In the genomic region with DNA sequence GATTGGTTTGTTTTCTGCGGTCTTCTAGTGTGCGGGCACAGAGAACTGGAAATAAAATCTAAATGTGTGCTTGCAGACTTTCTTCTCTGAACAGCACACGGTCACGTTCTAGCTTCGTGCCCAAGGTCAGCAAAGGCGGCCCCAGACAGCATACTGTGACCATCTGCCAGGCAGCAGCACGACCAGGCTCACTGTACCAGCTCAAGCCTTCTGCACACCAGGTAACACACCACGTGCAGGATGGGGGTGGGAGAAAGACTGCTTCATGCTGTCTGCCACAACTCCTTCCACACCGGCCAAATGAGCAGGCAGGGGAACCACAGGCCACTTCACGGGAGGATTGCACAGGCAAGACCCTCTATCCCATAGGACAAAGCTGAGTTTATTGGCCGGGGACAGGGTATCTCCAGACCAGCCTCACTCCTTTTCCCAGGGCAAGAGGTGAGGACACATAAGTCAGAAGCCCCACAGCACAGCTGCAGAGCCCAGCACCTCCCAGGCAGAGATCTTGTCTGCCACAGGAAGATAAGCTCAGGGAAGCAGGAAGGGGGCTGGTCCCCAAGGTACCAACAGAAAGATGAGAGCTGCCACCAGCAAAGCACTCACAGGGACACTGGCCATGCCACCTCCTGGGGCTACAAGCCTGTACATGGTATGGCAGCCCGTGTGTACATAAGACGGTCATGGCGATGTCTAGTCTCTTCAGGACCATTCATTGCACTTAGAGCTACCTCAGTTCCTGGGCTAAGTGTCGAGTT, we compare ENCODE assay signal across 9 mouse cellular contexts. TPM values are rescaled to one million over a fixed set of nuclear protein-coding genes. Genes with fewer than 3 reads are reported as not detected.
A peak's percentile ranks its signal among the peaks of the same experiment; 100 is the strongest.
DNase-seq lines count a peak whose midpoint lies in the region; ATAC-seq and TF ChIP-seq lines count a peak whose summit lies in the region.
"Had no signal": no experiment of that assay in that cellular context is flagged by ENCODE, and none has a peak within 500 bp of the region (broad histone marks: within the 10 kb centered on the region; RNA-seq: fewer than 3 reads in every experiment).

No protein-coding gene starts in this region.

- H3K4me2 ChIP-seq in hindbrain, embryonic 15.5 days = no peak overlapping the region
- H3K4me2 ChIP-seq in midbrain, embryonic 16.5 days (ENCODE audit: low read length) = no peak overlapping the region
- H3K4me2 ChIP-seq in midbrain, embryonic 13.5 days (replicated peaks) = no peak overlapping the region
- H3K4me2 ChIP-seq in kidney, postnatal 0 days (ENCODE audit: low read length) = no peak overlapping the region

- no peak overlapping the region for H3K4me3 ChIP-seq in hindbrain, embryonic 15.5 days
- H3K4me3 ChIP-seq in hindbrain, embryonic 10.5 days = no peak overlapping the region
- H3K4me3 ChIP-seq in midbrain, embryonic 16.5 days (ENCODE audit: low read depth, low read length) = no peak overlapping the region
- no peak overlapping the region for H3K4me3 ChIP-seq in midbrain, embryonic 13.5 days (replicated peaks)
- no peak overlapping the region for H3K4me3 ChIP-seq in kidney, postnatal 0 days (replicated peaks; ENCODE audit: low read depth, low read length)

- no peak for TF ChIP-seq CTCF in kidney, postnatal 0 days (IDR thresholded peaks at IDR 0.05; ENCODE audit: low read depth)

- DNase-seq in hindbrain, embryonic 10.5 days (ENCODE audit: low spot score) = no peak
- no peak for DNase-seq in kidney, postnatal 0 days (ENCODE audit: low spot score)
- no peak for DNase-seq in adrenal gland, postnatal 36 days
- no peak for DNase-seq in thymus, postnatal 36 days
- DNase-seq in thymus, postnatal 10 days (ENCODE audit: low spot score in 2 of 2) = no peak
- DNase-seq: adrenal gland, adult 8-10 months had no signal

- H3K27me3 ChIP-seq in hindbrain, embryonic 15.5 days = no peaks in the 10 kb centered on the region
- H3K27me3 ChIP-seq in hindbrain, embryonic 10.5 days (ENCODE audit: insufficient read depth, poor library complexity, severe bottlenecking) = no peaks in the 10 kb centered on the region
- H3K27me3 ChIP-seq in midbrain, embryonic 16.5 days (ENCODE audit: control insufficient read depth, insufficient read depth, low read depth, low read length) = no peaks in the 10 kb centered on the region
- no peaks in the 10 kb centered on the region for H3K27me3 ChIP-seq in midbrain, embryonic 13.5 days
- no peaks in the 10 kb centered on the region for H3K27me3 ChIP-seq in kidney, postnatal 0 days (ENCODE audit: insufficient read depth, low read length)

- H3K4me1 ChIP-seq in hindbrain, embryonic 15.5 days (replicated peaks) = peaks cover 26% of the 10 kb centered on the region
- H3K4me1 ChIP-seq in hindbrain, embryonic 10.5 days (replicated peaks) = peaks cover 31% of the 10 kb centered on the region
- H3K4me1 ChIP-seq in midbrain, embryonic 16.5 days (ENCODE audit: control insufficient read depth, insufficient read depth, low read length) = peaks cover 13% of the 10 kb centered on the region
- peaks cover 20% of the 10 kb centered on the region for H3K4me1 ChIP-seq in midbrain, embryonic 13.5 days (replicated peaks)
- H3K4me1 ChIP-seq in kidney, postnatal 0 days (replicated peaks; ENCODE audit: insufficient read depth, low read length) = no peaks in the 10 kb centered on the region

- WGBS in hindbrain, embryonic 15.5 days = 78% methylated on average over 15 of the region's 15 CpGs
- 82% methylated on average over 15 of the region's 15 CpGs for WGBS in hindbrain, embryonic 10.5 days
- WGBS in midbrain, embryonic 16.5 days = 79% methylated on average over 15 of the region's 15 CpGs
- WGBS in midbrain, embryonic 13.5 days = 86% methylated on average over 15 of the region's 15 CpGs
- WGBS in kidney, postnatal 0 days = 67% methylated on average over 15 of the region's 15 CpGs

- peak overlapping the region; percentile 22; the same call in 1 of the 2 replicates for H3K27ac ChIP-seq in hindbrain, embryonic 15.5 days (replicated peaks)
- H3K27ac ChIP-seq in hindbrain, embryonic 10.5 days = no peak overlapping the region
- H3K27ac ChIP-seq in midbrain, embryonic 16.5 days (ENCODE audit: low read length) = no peak overlapping the region
- H3K27ac ChIP-seq in midbrain, embryonic 13.5 days = no peak overlapping the region
- H3K27ac ChIP-seq in kidney, postnatal 0 days = peak overlapping the region; percentile 27

- no peak for ATAC-seq in hindbrain, embryonic 15.5 days (ENCODE audit: low FRiP score, low read depth)
- ATAC-seq in midbrain, embryonic 16.5 days = no peak
- no peak for ATAC-seq in midbrain, embryonic 13.5 days
- ATAC-seq in kidney, postnatal 0 days (replicated peaks; ENCODE audit: low FRiP score, low read depth) = no peak

- no peak overlapping the region for H3K9ac ChIP-seq in hindbrain, embryonic 15.5 days
- H3K9ac ChIP-seq in midbrain, embryonic 16.5 days (ENCODE audit: low read depth, low read length) = peak overlapping the region; percentile 30; the same call in 1 of the 2 replicates
- no peak overlapping the region for H3K9ac ChIP-seq in midbrain, embryonic 13.5 days (replicated peaks)
- H3K9ac ChIP-seq in kidney, postnatal 0 days (ENCODE audit: low read depth, low read length) = no peak overlapping the region

- H3K9me3 ChIP-seq in hindbrain, embryonic 15.5 days = no peaks in the 10 kb centered on the region
- no peaks in the 10 kb centered on the region for H3K9me3 ChIP-seq in hindbrain, embryonic 10.5 days
- H3K9me3 ChIP-seq in midbrain, embryonic 16.5 days (replicated peaks; ENCODE audit: control insufficient read depth, low read length, poor library complexity, severe bottlenecking) = no peaks in the 10 kb centered on the region
- H3K9me3 ChIP-seq in midbrain, embryonic 13.5 days = no peaks in the 10 kb centered on the region
- H3K9me3 ChIP-seq in kidney, postnatal 0 days (replicated peaks; ENCODE audit: low read length) = no peaks in the 10 kb centered on the region

- peaks cover 40% of the 10 kb centered on the region for H3K36me3 ChIP-seq in hindbrain, embryonic 15.5 days
- H3K36me3 ChIP-seq in hindbrain, embryonic 10.5 days = peaks cover 91% of the 10 kb centered on the region
- H3K36me3 ChIP-seq in midbrain, embryonic 16.5 days (ENCODE audit: control insufficient read depth, insufficient read depth, low read length) = peaks cover 14% of the 10 kb centered on the region
- peaks cover 75% of the 10 kb centered on the region for H3K36me3 ChIP-seq in midbrain, embryonic 13.5 days
- H3K36me3 ChIP-seq in kidney, postnatal 0 days (ENCODE audit: insufficient read depth, low read length) = 0 out of 2 replicates have a peak, but pooled peaks cover 15% of the 10 kb centered on the region

RNA-seq across cellular contexts. Expression of gene Fam207a, which starts 5.2 kb away (rescaled TPM):
- polyA plus RNA-seq in hindbrain, embryonic 15.5 days (2015; fragmentation: Nextera tagmentation; extraction: Ambion mirVana) = 45.1 and 48.4 TPM in 2 replicates
- polyA plus RNA-seq in hindbrain, embryonic 10.5 days (2016; fragmentation: Nextera tagmentation; extraction: Ambion mirVana) = 48.8 and 50.0 TPM in 2 replicates
- 40.5 and 44.1 TPM in 2 replicates for polyA plus RNA-seq in midbrain, embryonic 16.5 days (2015; fragmentation: Nextera tagmentation; extraction: Ambion mirVana)
- 38.5 and 41.6 TPM in 2 replicates for polyA plus RNA-seq in midbrain, embryonic 13.5 days (2015; fragmentation: Nextera tagmentation; extraction: Ambion mirVana)
- 32.7 and 34.1 TPM in 2 replicates for polyA plus RNA-seq in kidney, postnatal 0 days (2015; fragmentation: Nextera tagmentation; extraction: Ambion mirVana)
- total RNA-seq in adrenal gland, postnatal 36 days (2021) = 10 to 100 TPM; 19.2 to 25.0 TPM

RNA-seq across cellular contexts. Expression of gene Itgb2, which starts 19.6 kb away (rescaled TPM):
- 1.1 and 1.5 TPM in 2 replicates for polyA plus RNA-seq in hindbrain, embryonic 15.5 days (2015; fragmentation: Nextera tagmentation; extraction: Ambion mirVana)
- 1.0 and 1.2 TPM in 2 replicates for polyA plus RNA-seq in hindbrain, embryonic 10.5 days (2016; fragmentation: Nextera tagmentation; extraction: Ambion mirVana)
- 0.59 and 0.67 TPM in 2 replicates for polyA plus RNA-seq in midbrain, embryonic 16.5 days (2015; fragmentation: Nextera tagmentation; extraction: Ambion mirVana)
- polyA plus RNA-seq in midbrain, embryonic 13.5 days (2015; fragmentation: Nextera tagmentation; extraction: Ambion mirVana) = 0.61 and 0.87 TPM in 2 replicates
- 1.4 and 1.6 TPM in 2 replicates for polyA plus RNA-seq in kidney, postnatal 0 days (2015; fragmentation: Nextera tagmentation; extraction: Ambion mirVana)
- total RNA-seq in adrenal gland, postnatal 36 days (2021) = 1 to 10 TPM; 4.2 to 9.1 TPM

Comparison
In these comparisons a context has a peak if more than half of its experiments do, and no peak if none do; other contexts are left out.
1. H3K27ac ChIP-seq: peak in hindbrain, embryonic 15.5 days (single experiment) and kidney, postnatal 0 days (single experiment); none in hindbrain, embryonic 10.5 days (single experiment), midbrain, embryonic 16.5 days (single experiment) and midbrain, embryonic 13.5 days (single experiment).